Mouse (Mus musculus) inflammation-experienced regulatory T-cells, adult 6 months (primary cell): ENCODE results near the gene Gm10147. TPM values are rescaled to one million over a fixed set of nuclear protein-coding genes. Genes with fewer than 3 reads are reported as not detected.
"Not testable (repeated sequence)": the region's sequence is repeated elsewhere in the genome, so short reads cannot be mapped to it uniquely, and the experiment has no call there.

Experiments
- ATAC-seq: one replicate; pipeline ENCODE4 v1.8.0; 2017
- polyA plus RNA-seq, 3 experiments: library from polyadenylated mRNA; unstranded; fragments of 100-300 nt; shearing (Covaris generic); gene quantifications; one replicate each; pipeline ENCODE4 v1.2.1; 2017

Gm10147 gene
- not detected for polyA plus RNA-seq

DNA sequence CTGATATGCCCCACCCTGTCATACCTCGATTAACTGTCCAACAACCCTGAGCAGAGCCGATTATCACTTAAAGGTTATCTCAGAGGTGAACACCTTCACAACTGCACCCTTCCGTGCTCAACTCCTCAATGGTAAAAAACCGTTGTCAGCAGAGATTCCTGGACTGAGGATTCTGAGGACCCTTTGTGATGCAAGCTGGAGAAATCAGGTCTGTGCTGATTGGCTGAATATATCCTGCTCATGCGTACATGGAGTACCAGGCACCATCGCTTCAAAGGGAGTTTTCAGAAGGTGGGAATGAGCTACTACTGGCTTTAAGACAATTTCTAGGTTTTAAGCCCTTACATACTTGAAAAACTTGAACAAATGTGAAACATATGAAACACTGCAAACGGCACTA, at the start of gene Gm10147:
Gene Gm10147, minus strand, starts transcription at position 101 of the 400 bp plus-strand sequence.
- not testable (repeated sequence) for ATAC-seq
